Mouse (Mus musculus) CH12.LX (cell line): ENCODE results near the gene 1700042G07Rik.

Experiments used
- BHLHE40 ChIP-seq: IDR thresholded peaks from 2 replicates; pipeline ENCODE4 v1.6.1; 2011; ENCODE audit warnings: mild to moderate bottlenecking, low read depth, low read length, improper control_type of control experiment
- CTCF ChIP-seq, 2 experiments: IDR thresholded peaks in 1 of 2; conservative IDR thresholded peaks in 1 of 2; 2 replicates each; pipeline ENCODE4 v1.5.1; 2011 to 2012; ENCODE audit warnings: low read depth in 2 of 2, low read length in 2 of 2, improper control_type of control experiment in 1 of 2, inconsistent platforms in 1 of 2, mild to moderate bottlenecking in 1 of 2, moderate library complexity in 1 of 2
- EP300 ChIP-seq: IDR thresholded peaks from 2 replicates; pipeline ENCODE4 v1.6.1; 2011; ENCODE audit warnings: low read length, improper control_type of control experiment
- GABPA ChIP-seq: IDR thresholded peaks from 2 replicates; pipeline ENCODE4 v1.6.1; 2012; ENCODE audit warnings: low read depth, low read length, improper control_type of control experiment, inconsistent platforms; ENCODE audit not compliant: insufficient replicate concordance
- HCFC1 ChIP-seq: IDR thresholded peaks from 2 replicates; pipeline ENCODE4 v1.6.1; 2012; ENCODE audit warnings: low read depth, mild to moderate bottlenecking, inconsistent platforms, low read length, improper control_type of control experiment
- POLR2A ChIP-seq: IDR thresholded peaks from 2 replicates; pipeline ENCODE4 v1.6.1; 2011; ENCODE audit warnings: low read depth, mild to moderate bottlenecking, improper control_type of control experiment, low read length
- TBP ChIP-seq: conservative IDR thresholded peaks from 2 replicates; pipeline ENCODE4 v1.6.1; 2011; ENCODE audit warnings: low read depth, low read length, improper control_type of control experiment

DNA sequence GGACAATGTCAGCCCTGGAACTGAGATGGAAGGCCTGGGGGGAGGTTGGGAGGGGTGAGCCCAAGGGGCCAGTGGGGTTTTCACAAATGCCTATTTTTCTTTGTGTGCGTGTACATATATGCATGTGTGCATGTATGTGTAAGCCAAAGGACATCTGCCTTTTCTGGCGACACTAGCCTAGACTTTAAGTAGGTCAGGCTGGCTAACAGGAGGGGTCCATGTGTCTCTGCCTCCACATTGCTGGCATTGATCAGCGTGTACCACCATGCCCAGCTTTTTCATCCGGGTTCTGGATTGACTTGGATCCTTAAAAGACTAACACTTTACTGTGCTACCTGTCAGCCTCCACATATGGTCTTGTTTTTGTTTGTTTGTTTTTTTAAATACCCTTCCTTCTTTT is 580 bp downstream of the 1700042G07Rik start:
- 0 out of 4 replicates have a peak, but pooled peaks of 1 of the 2 experiments have one; percentile 8 for TF ChIP-seq CTCF (conservative IDR thresholded peaks at IDR 0.05 in 1 of 2, IDR thresholded peaks at IDR 0.05 in 1 of 2; ENCODE audit: low read depth in 2 of 2, low read length in 2 of 2)
- no peak for TF ChIP-seq GABPA
- no peak for TF ChIP-seq EP300
- TF ChIP-seq BHLHE40, result no peak
- no peak for TF ChIP-seq HCFC1
- no peak for TF ChIP-seq TBP
- TF ChIP-seq POLR2A, result no peak
